Mouse (Mus musculus): Measurements from ENCODE around the gene Fam24a. TPM values are rescaled to one million over a fixed set of nuclear protein-coding genes. Genes with fewer than 3 reads are reported as not detected.

The Fam24a gene
- total RNA-seq, 4 experiments from 2014 or later, result not detected

Other genes starting within 250 kb of the Fam24a start
- not detected for gene 4933402N03Rik, start 187.6 kb upstream of the Fam24a start, total RNA-seq (2022)
- 10 to 100 TPM in 3 of 4 experiments, 1 to 10 TPM in 1; 9.7 to 13.4 (median 11.5) TPM for gene 5430419D17Rik, start 159.5 kb upstream of the Fam24a start, total RNA-seq (2022)
- gene Cuzd1, start 11.6 kb upstream of the Fam24a start, total RNA-seq (2022), result under 1 TPM; 0.32 to 0.88 (median 0.55) TPM
- not detected for gene Fam24b, start 4.3 kb upstream of the Fam24a start, total RNA-seq (2022)
- 10 to 100 TPM; 11.8 to 19.8 (median 12.8) TPM for gene 2310057M21Rik, start 28.9 kb downstream of the Fam24a start, total RNA-seq (2022)
- gene Pstk, start 37.3 kb downstream of the Fam24a start, total RNA-seq (2022), result 10 to 100 TPM; 36.8 to 58.2 (median 47.5) TPM
- 10 to 100 TPM; 34.3 to 41.0 (median 36.3) TPM for gene Ikzf5, start 76.7 kb downstream of the Fam24a start, total RNA-seq (2022)
- 100 to 1,000 TPM; 230 to 262 (median 243) TPM for gene Acadsb, start 76.7 kb downstream of the Fam24a start, total RNA-seq (2022)
- gene Hmx3, start 209.0 kb downstream of the Fam24a start, total RNA-seq (2022), result not detected
- gene Hmx2, start 214.9 kb downstream of the Fam24a start, total RNA-seq (2022), result not detected
- gene Bub3, start 226.4 kb downstream of the Fam24a start, total RNA-seq (2022), result 10 to 100 TPM; 28.6 to 34.8 (median 29.3) TPM

Data from heart, adult 8-10 months (tissue).